Mouse (Mus musculus): ENCODE results near the gene Epha2. TPM values are rescaled to one million over a fixed set of nuclear protein-coding genes. Genes with fewer than 3 reads are reported as not detected.

The Epha2 gene
- polyA plus RNA-seq, 1 experiment from 2014 or later: 6.5 TPM

DNA sequence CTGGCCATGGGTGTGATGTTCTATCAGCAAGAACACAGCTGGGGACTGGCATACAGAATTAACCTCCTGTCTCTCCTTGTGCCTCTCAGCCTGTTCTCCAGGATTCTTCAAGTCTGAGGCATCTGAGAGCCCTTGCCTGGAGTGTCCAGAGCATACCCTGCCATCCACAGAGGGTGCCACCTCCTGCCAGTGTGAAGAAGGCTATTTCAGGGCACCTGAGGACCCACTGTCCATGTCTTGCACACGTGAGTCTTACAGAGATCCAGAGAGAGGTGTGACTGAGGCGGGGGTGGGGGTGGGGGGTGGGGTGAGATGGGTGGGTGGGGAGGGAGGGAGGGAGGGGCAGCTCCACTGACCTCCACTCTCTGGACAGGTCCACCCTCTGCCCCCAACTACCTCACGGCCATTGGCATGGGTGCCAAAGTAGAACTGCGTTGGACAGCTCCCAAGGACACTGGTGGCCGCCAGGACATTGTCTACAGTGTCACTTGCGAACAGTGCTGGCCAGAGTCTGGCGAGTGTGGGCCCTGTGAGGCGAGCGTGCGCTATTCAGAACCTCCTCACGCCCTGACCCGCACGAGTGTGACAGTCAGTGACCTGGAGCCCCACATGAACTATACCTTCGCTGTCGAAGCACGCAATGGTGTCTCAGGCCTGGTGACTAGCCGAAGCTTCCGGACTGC, 15.6 kb downstream of the Epha2 start:
- Histone ChIP-seq H3K27ac (no peak overlapping the region), H3K4me3 (no peak overlapping the region), H3K4me1 (peaks cover 33% of the 10 kb centered on the region), H3K9me3 (no peaks in the 10 kb centered on the region), H3K27me3 (no peaks in the 10 kb centered on the region), H3K9ac (no peak overlapping the region), H3K4me2 (no peak overlapping the region), H3K36me3 (peaks cover 30% of the 10 kb centered on the region)
- WGBS: 88% methylated on average over 18 of the region's 18 CpGs
- ATAC-seq (ENCODE audit: insufficient number of reproducible peaks, low FRiP score, low TSS enrichment, low read depth): no peak

DNA sequence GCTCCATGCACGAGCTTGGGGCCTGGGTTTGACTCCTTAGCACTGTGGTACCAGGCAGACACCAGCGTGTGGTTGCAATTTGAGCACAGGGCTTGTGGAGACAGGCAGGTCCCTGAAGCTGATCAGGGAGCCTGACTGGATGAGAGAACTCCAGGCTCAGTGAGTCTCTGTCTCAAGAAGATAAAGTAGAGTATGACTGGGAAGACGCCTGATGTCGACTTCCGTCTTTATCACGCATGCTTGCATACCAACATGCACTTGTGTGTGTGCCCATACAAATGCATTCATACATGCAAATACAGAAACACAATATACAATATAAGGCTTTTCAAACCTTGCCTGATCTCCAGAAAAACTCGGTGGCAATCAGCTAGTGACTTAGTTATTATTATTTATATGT, 16.9 kb downstream of the Epha2 start:
- Histone ChIP-seq H3K36me3 (peaks cover 41% of the 10 kb centered on the region), H3K27me3 (no peaks in the 10 kb centered on the region), H3K27ac (no peak overlapping the region), H3K4me2 (no peak overlapping the region), H3K4me1 (peaks cover 22% of the 10 kb centered on the region), H3K9me3 (no peaks in the 10 kb centered on the region), H3K4me3 (no peak overlapping the region), H3K9ac (no peak overlapping the region)
- WGBS: 74% methylated on average over 7 of the region's 7 CpGs
- ATAC-seq (ENCODE audit: insufficient number of reproducible peaks, low FRiP score, low TSS enrichment, low read depth): no peak

GRCm38 (mm10) chr4:141322526-141322925, 21.5 kb downstream of the Epha2 start:
- H3K27ac ChIP-seq: no peak overlapping the region
- no peak overlapping the region for H3K4me3 ChIP-seq
- 78% methylated on average over 11 of the region's 11 CpGs for WGBS
- H3K36me3 ChIP-seq: peaks cover 47% of the 10 kb centered on the region
- peaks cover 29% of the 10 kb centered on the region for H3K4me1 ChIP-seq
- no peaks in the 10 kb centered on the region for H3K9me3 ChIP-seq
- H3K27me3 ChIP-seq: no peaks in the 10 kb centered on the region
- no peak overlapping the region for H3K4me2 ChIP-seq
- no peak for ATAC-seq (ENCODE audit: insufficient number of reproducible peaks, low FRiP score, low TSS enrichment, low read depth)
- H3K9ac ChIP-seq: no peak overlapping the region

DNA sequence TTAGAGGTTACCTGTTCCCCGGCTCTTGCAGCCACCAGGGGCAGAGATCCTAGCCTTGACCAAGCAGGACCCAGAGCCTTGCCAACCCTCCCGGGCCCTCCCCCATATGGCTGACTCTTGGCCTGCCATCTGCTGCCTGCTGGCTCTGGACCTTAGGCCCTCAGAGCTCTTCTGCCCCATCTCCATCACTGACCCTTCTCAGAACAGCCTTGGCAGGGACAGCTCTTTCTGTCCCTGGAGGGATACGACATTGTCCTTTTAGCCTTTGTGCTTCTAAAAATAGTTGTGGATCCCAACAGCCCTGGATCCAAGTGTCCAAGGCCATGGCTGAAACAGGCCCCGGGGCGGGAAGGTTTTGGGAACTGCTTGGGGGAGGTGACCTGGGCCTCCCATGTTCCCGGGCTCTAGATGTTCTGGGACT, 23.7 kb downstream of the Epha2 start:
- peaks cover 35% of the 10 kb centered on the region for H3K36me3 ChIP-seq
- H3K4me2 ChIP-seq: no peak overlapping the region
- H3K27me3 ChIP-seq: no peaks in the 10 kb centered on the region
- no peak overlapping the region for H3K4me3 ChIP-seq
- H3K9me3 ChIP-seq: no peaks in the 10 kb centered on the region
- ATAC-seq (ENCODE audit: insufficient number of reproducible peaks, low FRiP score, low TSS enrichment, low read depth): no peak
- peak overlapping the region; percentile 23 for H3K27ac ChIP-seq
- H3K9ac ChIP-seq: no peak overlapping the region
- H3K4me1 ChIP-seq: peaks cover 46% of the 10 kb centered on the region
- 88% methylated on average over 6 of the region's 6 CpGs for WGBS

GRCm38 (mm10) chr4:141325636-141326035, 24.6 kb downstream of the Epha2 start:
- peak overlapping the region; percentile 75 for H3K27ac ChIP-seq
- ATAC-seq (ENCODE audit: insufficient number of reproducible peaks, low FRiP score, low TSS enrichment, low read depth): no peak
- H3K36me3 ChIP-seq: peaks cover 34% of the 10 kb centered on the region
- 14% methylated on average over 15 of the region's 15 CpGs for WGBS
- H3K9ac ChIP-seq: no peak overlapping the region
- no peaks in the 10 kb centered on the region for H3K9me3 ChIP-seq
- no peak overlapping the region for H3K4me2 ChIP-seq
- H3K4me3 ChIP-seq: no peak overlapping the region
- no peaks in the 10 kb centered on the region for H3K27me3 ChIP-seq
- H3K4me1 ChIP-seq: peaks cover 50% of the 10 kb centered on the region

GRCm38 (mm10) chr4:141327075-141327474, 26.0 kb downstream of the Epha2 start:
- Histone ChIP-seq H3K4me1 (peaks cover 50% of the 10 kb centered on the region), H3K27me3 (no peaks in the 10 kb centered on the region), H3K27ac (peak overlapping the region; percentile 75), H3K4me3 (no peak overlapping the region), H3K36me3 (peaks cover 19% of the 10 kb centered on the region), H3K9ac (no peak overlapping the region), H3K9me3 (no peaks in the 10 kb centered on the region), H3K4me2 (no peak overlapping the region)
- no peak for ATAC-seq (ENCODE audit: insufficient number of reproducible peaks, low FRiP score, low TSS enrichment, low read depth)
- WGBS: 23% methylated on average over 4 of the region's 4 CpGs

DNA sequence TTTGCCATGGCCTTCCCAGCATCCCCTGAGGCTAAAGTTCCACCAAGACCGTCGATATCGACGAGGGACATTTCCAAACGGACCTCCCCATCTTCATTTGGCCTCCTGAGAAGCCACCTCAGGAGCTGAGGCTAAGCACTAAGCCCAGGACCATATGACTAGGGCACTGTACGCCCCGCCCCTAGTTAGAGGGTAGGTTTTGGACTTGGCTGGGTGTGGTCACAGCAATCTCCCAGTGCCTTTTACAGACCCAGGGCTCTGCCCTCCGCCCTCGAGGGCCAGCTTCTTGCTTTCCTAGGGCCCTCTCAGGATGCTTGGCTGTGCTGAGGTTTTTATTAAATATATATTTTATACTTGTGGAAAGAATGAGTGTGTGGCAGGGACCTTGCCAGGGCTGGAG, 27.7 kb downstream of the Epha2 start:
- H3K27ac ChIP-seq: peak overlapping the region; percentile 66
- H3K27me3 ChIP-seq: no peaks in the 10 kb centered on the region
- H3K9ac ChIP-seq: no peak overlapping the region
- WGBS: 70% methylated on average over 9 of the region's 9 CpGs
- no peak overlapping the region for H3K4me2 ChIP-seq
- ATAC-seq (ENCODE audit: insufficient number of reproducible peaks, low FRiP score, low TSS enrichment, low read depth): peak; percentile 54; the same call in 1 of the 2 replicates
- H3K4me1 ChIP-seq: peaks cover 56% of the 10 kb centered on the region
- H3K4me3 ChIP-seq: no peak overlapping the region
- H3K9me3 ChIP-seq: no peaks in the 10 kb centered on the region
- peaks cover 4% of the 10 kb centered on the region for H3K36me3 ChIP-seq

- H3K36me3 ChIP-seq: no peaks in the 10 kb centered on the region
- no peak overlapping the region for H3K4me3 ChIP-seq
- WGBS: 49% methylated on average over 12 of the region's 12 CpGs
- no peak overlapping the region for H3K9ac ChIP-seq
- H3K27ac ChIP-seq: no peak overlapping the region
- no peak overlapping the region for H3K4me2 ChIP-seq
- H3K27me3 ChIP-seq: no peaks in the 10 kb centered on the region
- ATAC-seq (ENCODE audit: insufficient number of reproducible peaks, low FRiP score, low TSS enrichment, low read depth): no peak
- H3K4me1 ChIP-seq: peaks cover 65% of the 10 kb centered on the region
- no peaks in the 10 kb centered on the region for H3K9me3 ChIP-seq
These were observed 28.9 kb downstream of the Epha2 start for GRCm38 (mm10) chr4:141329968-141330367.

- H3K4me3 ChIP-seq: no peak overlapping the region
- peaks cover 65% of the 10 kb centered on the region for H3K4me1 ChIP-seq
- no peaks in the 10 kb centered on the region for H3K36me3 ChIP-seq
- no peak for ATAC-seq (ENCODE audit: insufficient number of reproducible peaks, low FRiP score, low TSS enrichment, low read depth)
- no peaks in the 10 kb centered on the region for H3K9me3 ChIP-seq
- WGBS: 93% methylated on average over 2 of the region's 2 CpGs
- no peaks in the 10 kb centered on the region for H3K27me3 ChIP-seq
- H3K27ac ChIP-seq: no peak overlapping the region
- no peak overlapping the region for H3K9ac ChIP-seq
- H3K4me2 ChIP-seq: no peak overlapping the region
These were observed 30.4 kb downstream of the Epha2 start for GRCm38 (mm10) chr4:141331446-141331845.

- Histone ChIP-seq H3K9ac (no peak overlapping the region), H3K9me3 (no peaks in the 10 kb centered on the region), H3K36me3 (no peaks in the 10 kb centered on the region), H3K4me3 (no peak overlapping the region), H3K27ac (peak overlapping the region; percentile 23; the same call in 1 of the 2 replicates), H3K27me3 (no peaks in the 10 kb centered on the region), H3K4me1 (peaks cover 58% of the 10 kb centered on the region), H3K4me2 (no peak overlapping the region)
- 48% methylated on average over 7 of the region's 7 CpGs for WGBS
- ATAC-seq (ENCODE audit: insufficient number of reproducible peaks, low FRiP score, low TSS enrichment, low read depth): no peak
These were observed 31.2 kb downstream of the Epha2 start for GRCm38 (mm10) chr4:141332258-141332657.

DNA sequence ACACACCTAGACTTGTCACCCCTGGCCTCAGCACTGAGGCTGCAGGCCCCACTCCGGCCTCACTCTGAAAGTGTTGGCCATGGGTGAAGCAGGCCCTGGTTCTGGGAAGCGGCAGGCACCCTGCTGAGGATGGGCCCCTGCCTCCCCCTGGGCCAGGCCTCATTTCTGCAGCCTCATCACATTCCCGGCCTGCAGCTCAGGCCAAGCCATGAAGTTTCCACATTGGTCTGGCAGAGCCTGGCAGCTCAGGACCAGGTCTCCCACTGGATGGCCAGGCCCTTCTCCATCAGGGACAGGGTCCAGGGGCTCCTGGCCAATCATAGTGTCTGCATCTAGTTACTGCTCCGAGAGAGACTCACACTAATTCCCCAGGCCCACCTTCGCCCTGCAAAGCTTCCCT, 33.7 kb downstream of the Epha2 start:
- no peaks in the 10 kb centered on the region for H3K36me3 ChIP-seq
- H3K4me1 ChIP-seq: peaks cover 60% of the 10 kb centered on the region
- no peak overlapping the region for H3K9ac ChIP-seq
- H3K9me3 ChIP-seq: no peaks in the 10 kb centered on the region
- ATAC-seq (ENCODE audit: insufficient number of reproducible peaks, low FRiP score, low TSS enrichment, low read depth): no peak
- 57% methylated on average over 5 of the region's 5 CpGs for WGBS
- H3K27me3 ChIP-seq: no peaks in the 10 kb centered on the region
- no peak overlapping the region for H3K4me2 ChIP-seq
- peak overlapping the region; percentile 72 for H3K27ac ChIP-seq
- H3K4me3 ChIP-seq: no peak overlapping the region

- H3K36me3 ChIP-seq: no peaks in the 10 kb centered on the region
- peak overlapping the region; percentile 72 for H3K27ac ChIP-seq
- no peaks in the 10 kb centered on the region for H3K9me3 ChIP-seq
- no peak overlapping the region for H3K4me2 ChIP-seq
- no peaks in the 10 kb centered on the region for H3K27me3 ChIP-seq
- H3K9ac ChIP-seq: no peak overlapping the region
- H3K4me3 ChIP-seq: no peak overlapping the region
- 31% methylated on average over 3 of the region's 3 CpGs for WGBS
- H3K4me1 ChIP-seq: peaks cover 60% of the 10 kb centered on the region
- no peak for ATAC-seq (ENCODE audit: insufficient number of reproducible peaks, low FRiP score, low TSS enrichment, low read depth)
These were observed 34.3 kb downstream of the Epha2 start for GRCm38 (mm10) chr4:141335263-141335796.
